Comparison of ENCODE assay signal across 1 mouse cellular context in genomic region chr16:36040640-36041624, GRCm38 (mm10).
TF ChIP-seq lines count a peak whose summit lies in the region.

Gene Wdr5b, plus strand, starts transcription at chr16:36041190.

TF ChIP-seq in CH12.LX, 34 proteins besides CTCF, POLR2A, EP300 and RAD21 (continued from another document):
- peak; percentile 98 for TF ChIP-seq POLR2AphosphoS2 (IDR thresholded peaks at IDR 0.05; ENCODE audit: low read depth, low read length)
- peak; percentile 94 for TF ChIP-seq ZNF384 (IDR thresholded peaks at IDR 0.05; ENCODE audit: low read depth, low read length)
- TF ChIP-seq SIN3A (IDR thresholded peaks at IDR 0.05; ENCODE audit: low read length) = peak; percentile 94
- peak; percentile 90 for TF ChIP-seq HCFC1 (IDR thresholded peaks at IDR 0.05; ENCODE audit: low read depth, low read length)
- no peak for TF ChIP-seq SMC3 (IDR thresholded peaks at IDR 0.05; ENCODE audit: low read depth, low read length)
- peak; percentile 77; the same call in 1 of the 2 replicates for TF ChIP-seq KAT2A (IDR thresholded peaks at IDR 0.05; ENCODE audit: insufficient replicate concordance, low read length)
- TF ChIP-seq TCF12 (IDR thresholded peaks at IDR 0.05; ENCODE audit: low read depth, low read length) = peak; percentile 64; the same call in 1 of the 2 replicates
- TF ChIP-seq PAX5 (IDR thresholded peaks at IDR 0.05; ENCODE audit: low read length) = no peak
- peak; percentile 87 for TF ChIP-seq MAX (IDR thresholded peaks at IDR 0.05; ENCODE audit: low read length)
- TF ChIP-seq ZC3H11A (IDR thresholded peaks at IDR 0.05; ENCODE audit: low read depth, low read length) = no peak
- peak; percentile 93 for TF ChIP-seq MXI1 (IDR thresholded peaks at IDR 0.05; ENCODE audit: low read depth, low read length)
- peak; percentile 34 for TF ChIP-seq IRF4 (IDR thresholded peaks at IDR 0.05; ENCODE audit: low read depth, low read length)
- TF ChIP-seq CHD1 (IDR thresholded peaks at IDR 0.05; ENCODE audit: low read depth, low read length) = no peak
